20 mouse cellular contexts compared by ENCODE assay signal in genomic region chr13:108769465-108770056, GRCm38 (mm10).
DNase-seq lines count a peak whose midpoint lies in the region; ATAC-seq lines count a peak whose summit lies in the region.
"Had no signal": no experiment of that assay in that cellular context is flagged by ENCODE, and none has a peak within 500 bp of the region (broad histone marks: within the 10 kb centered on the region; RNA-seq: fewer than 3 reads in every experiment).

No protein-coding gene starts in this region.

- no peak overlapping the region for H3K4me3 ChIP-seq in kidney, embryonic 14.5 days (ENCODE audit: low read length)
- H3K4me3 ChIP-seq in lung, embryonic 15.5 days = no peak overlapping the region
- H3K4me3 ChIP-seq: embryonic facial prominence, embryonic 15.5 days; erythroblast, embryonic 14.5 days; heart, embryonic 10.5 days; hindbrain, embryonic 12.5 days had no signal

- no peaks in the 10 kb centered on the region for H3K4me1 ChIP-seq in kidney, embryonic 14.5 days (ENCODE audit: control insufficient read depth, insufficient read depth, low read length)
- peaks cover 5% of the 10 kb centered on the region; the same call in 1 of the 2 replicates for H3K4me1 ChIP-seq in lung, embryonic 15.5 days
- H3K4me1 ChIP-seq: embryonic facial prominence, embryonic 15.5 days; heart, embryonic 10.5 days had no signal

- no peak overlapping the region for H3K27ac ChIP-seq in kidney, embryonic 14.5 days (ENCODE audit: low read depth, low read length)
- no peak overlapping the region for H3K27ac ChIP-seq in lung, embryonic 15.5 days
- H3K27ac ChIP-seq: embryonic facial prominence, embryonic 15.5 days; heart, embryonic 10.5 days; hindbrain, embryonic 12.5 days had no signal

- no peaks in the 10 kb centered on the region for H3K9me3 ChIP-seq in kidney, embryonic 14.5 days (ENCODE audit: control insufficient read depth, low read length)
- no peaks in the 10 kb centered on the region for H3K9me3 ChIP-seq in lung, embryonic 15.5 days
- H3K9me3 ChIP-seq: embryonic facial prominence, embryonic 15.5 days; heart, embryonic 10.5 days; hindbrain, embryonic 12.5 days had no signal

- no peaks in the 10 kb centered on the region for H3K27me3 ChIP-seq in kidney, embryonic 14.5 days (ENCODE audit: control insufficient read depth, insufficient read depth, low read length)
- H3K27me3 ChIP-seq in lung, embryonic 15.5 days = no peaks in the 10 kb centered on the region
- H3K27me3 ChIP-seq: embryonic facial prominence, embryonic 15.5 days; hindbrain, embryonic 12.5 days had no signal

- no peak overlapping the region for H3K4me2 ChIP-seq in kidney, embryonic 14.5 days (replicated peaks; ENCODE audit: low read depth, low read length)
- H3K4me2 ChIP-seq in lung, embryonic 15.5 days = no peak overlapping the region
- H3K4me2 ChIP-seq: embryonic facial prominence, embryonic 15.5 days; hindbrain, embryonic 12.5 days had no signal

- no peak for DNase-seq in kidney, postnatal 10 days
- DNase-seq in lung, postnatal 36 days = no peak
- DNase-seq in adipocyte (ENCODE audit: low spot score) = peak; percentile 14
- DNase-seq in thymus, postnatal 4 days = no peak
- DNase-seq: adrenal gland, postnatal 10 days; cerebellum, adult 11-12 months; cerebellum, adult 9-10 months; cerebellum, postnatal 25 days; gastrocnemius, postnatal 10 days; heart, adult 18-20 months; heart, postnatal 10 days; heart, postnatal 4 days had no signal

- 25% methylated on average over 3 of the region's 3 CpGs for WGBS in kidney, embryonic 14.5 days
- WGBS in lung, embryonic 15.5 days = 51% methylated on average over 3 of the region's 3 CpGs

- peak; percentile 76 for ATAC-seq in kidney, embryonic 14.5 days (ENCODE audit: low FRiP score, low TSS enrichment)
- ATAC-seq in lung, embryonic 15.5 days (ENCODE audit: borderline replicate concordance, extremely low read depth, low FRiP score, low TSS enrichment) = peak; percentile 88; the same call in 1 of the 2 replicates
- ATAC-seq: forebrain, embryonic 16.5 days; hindbrain, embryonic 16.5 days had no signal

- no peaks in the 10 kb centered on the region for H3K36me3 ChIP-seq in kidney, embryonic 14.5 days (ENCODE audit: control insufficient read depth, insufficient read depth, low read length)
- H3K36me3 ChIP-seq in lung, embryonic 15.5 days = no peaks in the 10 kb centered on the region
- H3K36me3 ChIP-seq: embryonic facial prominence, embryonic 15.5 days; heart, embryonic 10.5 days; hindbrain, embryonic 12.5 days had no signal

- no peak overlapping the region for H3K9ac ChIP-seq in kidney, embryonic 14.5 days (ENCODE audit: low read depth, low read length)
- no peak overlapping the region for H3K9ac ChIP-seq in lung, embryonic 15.5 days
- H3K9ac ChIP-seq: embryonic facial prominence, embryonic 15.5 days; hindbrain, embryonic 12.5 days had no signal
